Mouse (Mus musculus) erythroblast, embryonic 14.5 days (primary cell): ENCODE results near the gene Foxn3.

ENCODE experiments used
- GATA1 ChIP-seq: IDR thresholded peaks from 2 replicates; pipeline ENCODE4 v1.6.1; 2012; ENCODE audit warnings: low read length, inconsistent platforms, mixed read lengths
- TAL1 ChIP-seq: IDR thresholded peaks from 3 replicates; pipeline ENCODE4 v1.6.1; 2012; ENCODE audit warnings: low read length, inconsistent platforms, mixed read lengths

DNA sequence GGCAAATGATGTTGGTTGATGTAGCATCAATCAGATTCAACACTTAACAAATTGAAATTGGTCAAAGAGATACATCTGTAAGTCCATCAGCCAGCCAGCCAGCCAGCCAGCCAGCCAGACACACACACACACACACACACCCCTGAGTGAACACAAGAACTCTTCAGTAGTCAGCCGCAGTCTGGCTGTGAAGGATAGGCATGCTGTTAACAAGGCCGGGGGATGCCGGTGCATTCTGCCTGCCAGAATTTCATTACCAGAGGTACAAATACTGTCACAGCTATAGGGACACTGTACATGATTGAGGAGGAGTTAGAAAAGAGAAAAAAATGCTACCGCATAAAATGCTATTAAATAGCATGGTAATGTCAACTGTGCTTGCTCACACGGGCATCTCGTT lies 271.2 kb downstream of the Foxn3 start:
- TF ChIP-seq TAL1 (no peak), GATA1 (no peak)
